Mouse (Mus musculus): ENCODE measurements at regions not wholly inside any gene's neighbourhood (a gene's known extent, or its start where the extent isn't known, plus 50 kb on each side); places are given as distances from the start of the nearest gene placed in this dataset.
A peak's percentile ranks its signal among the peaks of the same experiment; 100 is the strongest.

DNA sequence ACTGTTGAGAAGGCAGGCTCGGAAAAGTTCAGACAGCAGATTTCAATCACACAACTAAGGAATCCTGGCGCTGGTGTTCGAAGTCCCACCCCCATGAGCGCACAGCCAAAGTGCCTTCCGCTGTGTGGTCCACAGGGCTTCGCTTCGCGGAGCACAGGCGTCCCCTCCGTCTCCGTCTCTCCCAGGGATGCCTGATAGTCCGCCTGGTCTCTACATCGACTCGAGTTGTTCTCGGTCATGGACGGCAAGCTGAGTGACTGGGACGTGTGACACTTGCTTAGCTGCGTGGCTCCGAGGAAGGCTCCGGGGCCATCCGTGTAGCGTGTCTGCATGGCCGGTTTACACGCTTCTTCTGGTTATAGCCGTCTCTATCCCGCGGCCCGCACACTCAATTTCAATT lies 224.0 kb downstream of the Gm26897 start:
- DNase-seq = no peak

DNA sequence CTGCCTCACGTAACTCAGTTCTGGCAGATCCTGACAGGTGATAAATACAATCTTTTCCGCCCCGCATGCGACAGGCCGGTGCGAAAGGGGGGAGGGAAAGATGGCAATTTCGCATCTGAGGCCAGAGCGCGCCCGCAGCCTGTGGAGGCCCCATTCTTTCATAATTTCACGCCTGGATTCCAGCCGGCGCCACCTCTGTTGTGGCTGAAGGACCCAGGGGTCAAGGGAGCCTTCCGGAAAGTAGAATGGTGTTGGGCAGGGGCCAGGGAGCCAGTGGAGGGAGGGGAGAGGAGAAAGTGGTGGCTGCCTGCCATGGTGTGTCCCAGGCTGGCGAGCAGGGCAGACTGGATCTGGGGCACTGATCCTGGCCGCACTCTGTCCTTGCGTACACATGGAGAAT lies 224.5 kb downstream of the Gm26897 start:
- no peak for DNase-seq

DNA sequence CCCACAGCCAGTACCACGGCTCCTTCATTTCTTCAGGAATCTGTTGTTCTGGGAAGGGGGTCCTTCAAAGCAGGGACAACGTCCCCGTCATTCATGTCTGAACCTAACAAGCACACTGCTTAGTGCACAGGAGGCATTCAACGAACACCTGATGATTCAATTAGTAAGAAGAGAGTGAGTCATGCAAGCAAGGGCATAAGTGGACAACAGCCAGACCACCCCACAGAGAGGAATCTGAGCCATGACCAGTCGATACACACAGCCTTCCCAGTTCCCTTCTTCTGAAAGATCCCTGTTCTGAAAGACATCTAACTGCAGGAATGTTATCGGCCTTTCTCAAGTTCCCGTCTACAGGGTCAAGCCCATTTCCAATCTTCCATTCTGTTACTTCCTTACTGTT lies 231.6 kb downstream of the Gm26897 start:
- no peak for DNase-seq

DNA sequence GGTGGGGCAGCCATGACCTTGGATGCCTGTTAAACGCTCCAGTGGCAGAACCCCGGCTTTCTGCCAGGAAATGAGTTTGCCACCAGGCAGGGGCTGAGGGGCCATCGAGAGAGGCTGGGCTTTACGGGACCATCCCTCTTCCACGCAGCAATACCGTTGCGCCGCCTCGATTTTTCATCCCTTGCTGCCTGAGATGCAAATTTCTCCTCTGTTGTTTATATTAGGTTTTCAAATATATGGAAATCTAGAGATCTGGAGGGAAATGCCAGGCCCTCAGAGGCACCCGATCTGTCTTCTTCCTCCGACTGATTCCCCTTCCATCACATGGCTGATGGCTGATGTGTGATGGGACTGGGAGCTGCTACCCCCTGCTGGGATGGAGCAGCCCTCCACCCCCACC lies 234.4 kb downstream of the Gm26897 start:
- no peak for DNase-seq

DNA sequence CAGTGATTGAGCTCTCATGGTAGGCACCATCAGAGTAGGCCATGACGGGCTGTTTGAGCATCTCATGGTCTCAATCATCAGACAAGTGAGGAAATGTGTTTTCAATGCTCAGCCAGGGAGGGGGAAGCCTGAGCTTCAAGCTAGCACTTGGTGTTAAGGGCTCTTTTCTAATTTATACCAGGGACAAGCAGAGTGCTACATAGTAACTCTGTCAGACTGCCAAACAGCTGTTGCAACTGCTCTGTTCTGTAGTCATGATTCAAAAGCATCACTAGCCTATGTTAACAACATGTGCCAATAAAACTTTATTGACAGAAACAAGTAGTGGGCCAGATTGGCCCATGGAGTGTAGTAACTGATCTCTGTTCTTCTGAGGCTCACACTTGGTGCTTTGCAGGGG lies 235.0 kb downstream of the Gm26897 start:
- DNase-seq = no peak

DNA sequence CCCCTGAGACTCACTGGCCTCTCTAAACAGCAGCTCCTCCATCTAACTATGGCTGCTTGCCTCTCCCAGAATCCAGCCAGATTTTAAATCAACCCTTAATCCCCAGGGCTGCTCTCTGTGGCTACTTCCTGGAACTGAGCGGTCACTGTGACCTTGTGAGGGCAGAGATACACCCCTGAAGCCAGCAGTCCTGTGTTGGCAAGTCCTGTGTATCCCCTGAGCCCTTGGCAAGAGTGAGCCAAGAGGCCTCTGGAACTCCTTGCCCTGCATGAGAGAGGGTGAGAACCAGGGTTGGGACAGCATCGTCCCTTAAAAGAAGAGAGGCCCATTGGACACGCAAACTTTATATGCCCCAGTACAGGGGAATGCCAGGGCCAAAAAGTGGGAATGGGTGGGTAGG lies 237.5 kb downstream of the Gm26897 start:
- no peak for DNase-seq

DNA sequence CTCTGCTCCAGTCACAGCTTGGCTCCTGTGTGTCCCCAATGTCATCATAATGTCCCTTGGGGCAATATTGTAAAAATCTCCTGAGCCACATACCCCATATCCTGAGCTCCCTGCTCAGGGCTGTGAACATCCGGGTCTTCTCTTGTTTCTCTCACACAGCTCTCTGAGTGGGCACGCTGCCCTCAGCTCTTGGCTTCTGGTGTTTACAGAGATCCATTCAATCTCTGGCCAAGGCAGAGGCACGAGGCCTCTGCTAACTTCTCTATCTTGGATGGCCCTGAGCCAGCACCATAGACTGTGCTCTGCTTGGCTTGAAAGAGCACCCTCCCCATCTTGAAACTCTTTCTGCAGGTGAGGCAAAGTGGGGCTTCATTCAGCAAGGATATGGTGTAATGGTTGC lies 238.2 kb downstream of the Gm26897 start:
- DNase-seq = no peak

DNA sequence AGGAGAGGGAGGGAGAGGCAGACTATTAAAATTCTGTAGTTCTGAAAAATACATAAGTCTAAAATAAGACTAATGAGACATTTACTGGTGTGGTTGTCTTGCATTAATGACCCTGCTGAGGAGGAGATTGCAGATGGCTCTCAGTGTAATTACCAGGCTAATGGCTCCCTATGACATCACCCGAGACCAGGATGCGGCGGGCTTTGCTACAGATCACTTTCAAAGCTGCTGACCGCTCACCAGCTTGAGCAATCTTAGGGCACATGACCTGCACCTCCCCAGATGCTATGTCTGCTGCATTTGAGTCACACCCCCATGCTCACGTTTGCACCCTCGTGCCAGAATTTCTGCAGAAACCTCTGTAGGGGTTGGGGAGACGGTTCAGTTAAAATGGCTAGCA lies 242.0 kb downstream of the Gm26897 start:
- DNase-seq = no peak

DNA sequence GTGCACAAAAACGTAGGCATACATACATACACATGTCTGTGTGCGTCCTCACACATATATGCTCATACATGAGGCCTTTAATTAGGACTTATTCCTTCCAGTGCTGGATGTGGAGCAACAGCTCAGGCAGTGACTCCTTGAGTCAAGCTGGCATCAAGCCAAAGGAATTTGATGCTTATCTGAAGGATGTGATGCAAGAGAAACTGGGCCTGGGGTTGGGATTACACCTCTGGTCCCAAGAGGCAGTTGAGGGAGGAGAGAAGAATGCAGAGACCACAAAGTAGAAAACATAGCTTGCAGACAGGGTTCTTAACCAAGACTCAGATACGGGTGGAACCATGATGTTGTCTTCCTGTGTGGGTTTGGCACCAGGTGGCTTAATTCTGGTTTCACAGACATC lies 245.9 kb downstream of the Gm26897 start:
- DNase-seq = no peak

DNA sequence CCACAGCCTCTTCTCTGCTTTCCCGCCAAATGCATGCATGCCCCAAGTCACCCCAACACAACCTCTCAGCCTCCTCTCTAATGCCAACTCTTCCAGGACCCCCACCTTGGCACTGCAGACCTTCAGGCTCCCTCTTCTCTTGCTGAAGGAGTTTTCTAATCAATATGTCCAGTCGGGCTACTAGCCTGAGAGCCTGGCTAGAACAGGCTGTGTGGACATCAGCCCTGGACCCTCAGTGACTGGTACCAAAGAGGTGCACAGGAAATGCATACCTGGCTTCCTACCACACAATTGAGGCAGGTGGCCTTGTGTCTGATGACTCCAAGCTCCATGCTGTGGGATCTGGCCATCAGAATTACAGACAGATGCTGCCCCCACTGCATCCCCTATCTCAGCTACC lies 248.4 kb downstream of the Gm26897 start:
- DNase-seq = no peak

DNA sequence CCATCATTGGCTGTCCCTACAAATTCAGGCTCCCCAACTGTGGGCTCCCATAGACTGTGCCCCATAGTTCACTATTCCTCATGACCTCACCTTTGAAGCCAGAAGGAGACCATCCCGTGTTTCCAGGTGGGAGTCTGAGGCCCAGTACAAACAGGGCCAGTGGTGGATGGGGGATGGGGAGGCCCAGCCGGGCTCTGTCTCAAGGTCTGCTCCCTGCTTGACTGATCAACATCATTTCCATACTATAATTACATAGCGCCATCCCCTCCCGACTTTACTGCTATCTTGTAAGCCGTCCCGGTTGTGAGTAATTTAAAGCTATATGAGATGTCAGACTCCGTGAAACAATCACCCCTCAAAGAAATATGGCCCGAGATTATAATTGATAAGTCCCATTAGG lies 252.3 kb downstream of the Gm26897 start:
- DNase-seq = no peak

DNA sequence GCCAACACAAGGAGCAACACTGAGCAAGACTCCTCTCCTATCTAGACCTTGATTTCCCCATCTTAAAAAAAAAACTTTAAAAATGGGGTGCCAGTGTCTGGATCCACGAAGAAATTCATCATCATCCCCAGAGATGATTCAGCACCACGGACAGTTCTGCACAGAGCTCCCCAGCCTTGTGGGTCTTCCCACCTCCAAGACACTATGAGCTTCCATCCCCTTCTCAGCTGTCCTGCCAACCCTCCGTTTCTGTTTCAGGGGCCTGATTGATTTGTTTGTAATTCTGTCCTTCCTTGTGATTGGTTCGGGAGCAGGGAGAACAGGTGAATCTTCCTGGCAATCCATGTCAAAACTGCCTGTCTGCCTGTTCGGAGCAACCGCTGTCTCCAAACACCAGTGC lies 253.3 kb downstream of the Gm26897 start:
- no peak for DNase-seq

DNA sequence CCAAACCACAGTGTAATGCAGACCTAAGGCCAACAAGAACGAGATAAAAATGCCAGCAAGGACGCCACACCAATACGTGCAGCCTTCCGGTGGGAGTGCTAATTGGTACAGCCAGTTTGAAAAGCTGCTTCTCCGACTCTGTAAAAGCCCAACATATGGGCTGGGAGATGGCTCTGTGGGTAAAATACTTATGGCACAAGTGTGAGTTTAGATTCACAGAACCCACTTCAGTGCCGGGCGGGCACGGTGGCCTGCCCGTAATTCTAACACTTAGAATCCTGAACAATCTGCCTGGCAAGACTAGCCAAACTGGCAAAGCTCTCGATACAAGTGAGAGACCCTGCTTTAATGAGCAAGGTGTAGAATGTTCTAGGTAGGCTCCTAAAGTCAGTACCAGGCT lies 258.1 kb downstream of the Gm26897 start:
- DNase-seq = no peak

DNA sequence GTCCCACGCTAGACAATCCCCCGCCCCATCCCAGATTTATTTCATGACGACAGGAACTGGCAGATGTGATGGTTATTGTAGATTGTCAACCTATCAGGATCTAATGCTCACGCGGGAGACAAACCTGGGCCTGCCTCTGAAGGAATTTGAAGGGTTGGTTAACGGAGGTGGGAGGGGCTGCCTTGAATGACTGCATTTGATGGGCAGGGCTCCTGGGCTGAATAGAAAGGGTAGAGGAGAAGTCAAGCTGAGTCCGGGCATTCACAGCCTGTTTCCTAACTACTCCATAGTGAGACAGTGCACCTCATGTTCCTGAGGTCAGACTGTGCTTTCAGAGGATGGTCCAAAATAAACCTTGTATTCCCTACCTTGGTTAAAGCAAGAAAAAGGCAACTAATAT lies 259.1 kb downstream of the Cryba4 start:
- no peak for DNase-seq

DNA sequence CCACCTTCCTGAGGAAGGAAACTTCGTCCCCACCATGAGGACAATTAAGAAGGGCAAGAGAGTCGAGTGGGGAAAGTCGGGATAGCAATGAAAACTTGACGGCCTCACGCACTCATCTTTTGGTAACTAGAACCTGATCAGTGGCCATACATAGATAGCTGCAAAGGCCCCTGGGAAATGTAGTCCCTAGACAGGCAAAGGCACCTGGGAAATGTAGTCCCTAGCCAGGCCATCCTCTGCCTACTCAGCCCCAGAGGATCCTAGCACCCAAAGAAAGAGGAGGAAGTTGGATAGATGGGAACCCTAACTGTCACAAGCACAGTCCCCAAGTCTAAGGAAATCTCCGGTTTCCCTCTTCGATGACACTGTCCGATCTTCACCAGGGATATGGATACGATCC lies 258.4 kb downstream of the Cryba4 start:
- DNase-seq = no peak

DNA sequence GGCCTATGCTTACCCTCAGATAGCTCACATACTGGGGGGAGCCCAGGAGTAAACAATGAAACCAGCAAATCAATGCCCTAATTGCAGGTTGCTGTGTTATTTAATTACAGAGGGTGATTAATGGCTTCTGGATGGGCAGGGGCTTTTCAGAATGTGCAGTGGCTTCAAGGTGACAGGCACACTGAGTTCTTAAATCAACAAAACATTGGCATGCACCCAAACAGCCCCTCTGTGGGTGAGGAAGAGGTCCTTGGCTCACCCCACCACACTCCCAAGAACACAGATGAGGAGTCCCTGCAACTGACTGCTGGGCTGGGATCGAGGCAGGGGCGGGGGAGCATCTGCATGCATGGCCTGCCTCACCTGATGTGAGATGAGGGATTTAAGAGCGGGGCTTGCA lies 255.5 kb downstream of the Cryba4 start:
- no peak for DNase-seq

DNA sequence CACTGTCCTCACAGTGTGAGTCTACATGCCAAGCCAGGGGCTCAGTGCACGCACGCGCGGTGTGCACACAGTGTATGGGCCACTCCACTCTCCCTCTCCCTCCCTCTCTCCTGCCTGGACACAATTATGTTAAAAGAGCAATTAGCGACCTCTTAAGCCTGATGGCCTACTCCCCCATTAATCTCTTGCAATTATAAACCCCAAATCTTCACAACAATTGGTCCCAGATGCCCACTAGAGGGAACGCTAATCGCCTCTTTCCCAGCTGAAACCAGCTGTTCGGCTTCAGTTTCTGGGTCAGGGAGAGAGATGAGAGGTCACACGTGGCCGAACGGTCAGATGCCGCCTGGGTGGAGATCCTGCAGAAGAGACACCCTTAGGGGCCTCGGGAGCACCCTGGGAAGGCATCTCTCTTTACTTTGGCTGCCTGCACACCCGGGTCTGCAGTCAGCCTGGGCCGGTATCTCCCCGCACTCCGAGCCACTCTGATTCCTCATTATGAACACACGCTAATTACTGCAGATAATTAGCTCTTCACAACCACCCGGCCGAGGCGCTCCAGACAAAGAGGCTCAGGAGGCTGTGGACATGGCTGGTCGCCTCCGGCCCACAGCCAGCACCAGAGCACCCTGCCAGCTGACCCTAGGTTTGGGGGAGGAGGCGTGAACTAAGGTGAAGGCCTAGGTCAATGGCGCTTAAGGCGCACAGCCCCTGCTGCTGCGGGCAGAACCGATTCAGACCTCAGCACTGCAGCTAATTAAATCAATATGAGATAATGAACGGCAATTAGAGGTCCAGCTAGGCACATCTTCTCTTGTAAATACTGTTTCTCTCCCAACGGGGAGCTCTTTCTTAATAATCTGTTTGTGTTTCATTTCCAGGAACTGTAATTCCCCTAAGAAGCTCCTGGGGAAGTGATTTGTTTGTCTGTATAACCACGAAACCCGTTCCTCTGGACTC lies 250.3 kb downstream of the Cryba4 start:
- DNase-seq = no peak

DNA sequence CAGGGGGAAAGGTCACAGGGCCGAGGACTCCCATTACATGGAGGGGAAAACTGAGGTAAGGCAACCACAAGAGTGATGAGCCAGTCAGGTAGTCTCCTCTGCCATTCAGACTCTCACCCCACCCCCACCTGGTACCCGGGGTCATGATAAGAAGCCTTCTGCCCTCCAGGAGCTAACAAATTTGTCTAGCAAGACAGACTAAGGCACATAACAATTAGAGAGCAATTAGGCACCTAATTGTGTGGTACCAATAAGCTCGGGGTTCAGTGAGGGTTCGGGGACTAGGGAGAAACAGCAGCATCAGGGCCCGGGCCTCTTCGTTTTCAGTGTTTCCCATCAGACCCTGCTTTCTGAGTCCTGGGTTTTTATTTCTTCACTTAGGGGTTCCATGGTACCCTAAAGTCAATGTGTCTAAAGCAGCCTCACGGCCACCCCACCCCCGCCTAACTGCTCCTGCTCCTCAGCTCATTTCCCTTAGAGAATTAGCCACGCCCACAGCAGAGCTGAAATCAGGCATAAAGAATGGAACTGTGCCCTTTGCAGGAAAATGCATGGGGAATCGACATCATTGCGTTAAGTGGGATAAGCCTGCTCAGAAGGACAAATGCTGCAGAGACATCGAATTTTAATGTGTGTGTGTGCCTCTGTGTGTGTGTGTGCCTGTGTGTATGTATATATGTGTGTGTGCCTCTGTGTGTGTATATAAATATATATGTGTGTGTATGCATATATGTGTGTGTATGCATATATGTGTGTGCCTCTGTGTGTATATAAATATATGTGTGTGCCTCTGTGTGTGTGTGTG lies 249.3 kb downstream of the Cryba4 start:
- DNase-seq = no peak

DNA sequence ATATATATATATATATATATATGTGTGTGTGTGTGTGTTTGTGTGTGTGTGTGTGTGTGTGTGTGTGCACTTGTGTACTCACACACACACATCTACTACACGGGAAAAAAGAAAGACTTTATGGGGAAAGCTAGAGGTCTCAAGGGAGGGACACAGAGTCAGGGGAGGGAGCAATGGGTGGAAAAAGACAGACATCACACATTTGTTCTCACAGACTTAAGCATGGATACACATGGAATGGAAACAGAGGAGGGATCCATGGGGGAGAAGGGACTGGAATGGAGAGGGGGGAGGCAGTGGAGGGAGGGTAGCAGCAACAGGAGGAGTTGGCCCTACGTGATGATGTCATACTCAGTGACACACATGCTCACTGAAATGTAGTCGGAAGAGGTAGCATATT lies 248.3 kb downstream of the Cryba4 start:
- DNase-seq = no peak

DNA sequence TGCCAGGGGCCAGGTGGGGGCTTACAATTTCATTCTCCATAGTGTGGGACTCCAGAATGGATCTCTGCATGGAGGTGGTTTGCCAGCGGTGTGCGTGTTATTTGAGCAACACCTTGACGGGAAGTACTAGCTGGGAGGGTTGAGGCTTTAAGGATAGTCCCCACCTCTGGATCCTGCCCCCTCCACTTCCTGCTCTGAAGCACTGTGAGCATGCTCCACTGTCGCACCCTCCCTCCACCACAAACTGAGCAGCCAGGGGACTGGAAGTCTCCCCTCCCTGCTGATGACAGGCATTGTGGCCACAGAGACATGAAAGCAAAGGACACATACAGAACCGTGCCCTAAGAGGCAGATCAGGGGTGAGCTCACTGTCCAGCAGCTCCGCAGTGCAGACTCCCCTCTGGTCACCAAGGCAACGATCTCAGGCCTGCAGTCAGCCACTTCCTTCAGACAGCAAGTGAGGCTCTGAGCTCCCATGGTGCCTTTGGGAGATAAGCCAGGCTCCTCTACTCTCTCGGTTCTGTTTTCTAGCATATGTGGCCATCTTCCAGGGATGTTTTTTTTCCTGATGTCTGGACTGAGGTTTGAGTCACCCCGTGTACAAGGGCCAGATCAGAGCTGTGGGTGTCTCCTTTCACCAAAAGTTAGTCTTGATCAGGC lies 239.7 kb downstream of the Cryba4 start:
- DNase-seq = no peak

DNA sequence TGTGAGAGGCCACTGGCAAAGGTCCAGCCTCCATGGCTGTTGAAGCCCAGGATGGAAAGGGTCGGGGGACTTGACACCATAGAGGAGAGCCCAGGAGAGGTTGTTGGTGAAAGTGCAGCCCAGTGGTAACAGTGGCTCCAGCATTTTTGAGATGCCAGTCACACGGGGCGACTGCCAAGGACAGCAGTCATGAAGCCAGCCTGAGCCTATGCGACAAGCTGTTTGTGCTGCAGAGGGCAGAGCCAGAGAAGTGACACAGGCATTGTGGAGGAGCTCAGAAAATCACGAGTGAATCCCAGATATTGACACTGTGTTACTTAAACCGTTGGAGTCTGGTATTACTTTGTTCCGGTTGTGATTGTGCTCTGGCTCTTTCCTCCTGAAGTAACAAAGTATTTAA lies 233.4 kb downstream of the Cryba4 start:
- DNase-seq = no peak

DNA sequence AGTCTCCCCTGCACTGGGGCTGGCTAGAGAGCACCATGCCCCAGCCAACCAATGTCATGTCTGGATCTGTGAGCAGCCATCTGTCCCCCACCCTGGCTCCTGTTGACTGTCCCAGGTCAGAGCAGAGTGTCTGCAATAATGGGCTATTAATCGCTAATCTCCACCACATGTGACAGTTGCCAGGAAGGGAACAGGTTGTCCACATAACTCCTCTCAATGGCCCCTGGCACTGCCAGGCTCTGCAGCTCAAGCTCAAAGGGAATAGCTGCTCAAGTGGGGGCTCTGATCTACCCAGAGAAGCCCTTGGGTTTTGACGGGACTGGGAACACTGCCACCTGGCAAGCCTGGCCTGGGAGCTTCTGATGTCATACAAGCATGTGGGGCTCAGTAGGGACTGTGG lies 231.4 kb downstream of the Cryba4 start:
- no peak for DNase-seq

DNA sequence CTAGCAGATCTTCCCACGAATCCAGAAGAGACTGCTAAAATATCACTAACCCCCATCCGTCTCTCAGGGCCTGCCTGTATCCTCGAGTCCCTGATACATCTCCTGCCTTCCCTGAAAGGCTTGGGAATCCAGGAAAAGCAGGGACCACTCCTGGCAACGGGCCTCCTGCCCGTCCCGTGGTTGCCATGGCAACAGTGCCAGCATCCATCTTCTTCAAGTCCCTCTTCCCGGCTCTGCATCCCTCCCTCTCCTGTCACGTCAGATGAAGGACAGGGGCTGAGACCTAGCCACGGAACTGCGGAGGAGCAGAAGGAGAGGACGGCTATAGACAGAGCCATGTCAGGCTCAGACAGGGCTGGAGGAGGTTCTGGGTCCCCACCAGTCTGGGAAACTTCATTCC lies 222.4 kb downstream of the Cryba4 start:
- DNase-seq = peak; percentile 36

DNA sequence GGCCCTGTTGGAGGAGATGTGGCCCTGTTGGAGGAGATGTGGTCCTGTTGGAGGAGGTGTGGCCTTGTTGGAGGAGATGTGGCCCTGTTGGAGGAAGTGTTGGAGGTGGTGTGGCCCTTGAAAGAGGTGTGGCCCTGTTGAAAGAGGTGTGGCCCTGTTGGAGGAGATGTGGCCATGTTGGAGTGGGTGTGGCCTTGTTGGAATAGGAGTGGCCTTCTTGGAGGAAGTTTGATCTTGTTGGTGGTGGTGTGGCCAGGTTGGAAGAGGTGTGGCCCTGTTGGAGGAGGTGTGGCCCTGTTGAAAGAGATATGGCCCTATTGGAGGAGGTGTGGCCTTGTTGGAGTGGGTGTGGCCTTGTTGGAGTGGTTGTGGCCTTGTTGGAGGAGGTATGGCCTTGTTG lies 220.3 kb downstream of the Cryba4 start:
- no peak for DNase-seq
